Mouse (Mus musculus): ENCODE results near the gene Nectin2.

Gene Nectin2

GRCm38 (mm10) chr7:19685374-19685773, 64.9 kb downstream of the Nectin2 start:
- no peak for DNase-seq

DNA sequence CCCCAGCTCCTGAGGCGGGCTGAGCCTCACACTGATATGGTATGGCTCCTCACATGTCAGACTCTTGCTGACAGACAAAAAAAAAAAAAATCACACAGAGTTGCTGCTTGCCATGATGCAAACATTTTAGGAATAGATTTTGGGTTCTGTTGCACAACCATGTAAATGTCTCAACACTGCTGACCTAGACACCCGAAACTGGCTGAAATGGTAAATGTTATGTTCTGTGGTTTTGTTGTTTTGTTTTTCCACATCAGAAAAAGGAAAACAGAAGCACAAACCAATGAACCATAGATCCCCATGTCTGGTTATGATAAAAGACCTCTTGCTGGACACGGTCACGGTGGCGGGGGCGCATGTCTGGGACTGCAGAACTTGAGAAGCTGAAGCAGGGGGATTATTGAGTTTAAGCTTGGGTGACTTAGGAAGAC, 66.5 kb downstream of the Nectin2 start:
- DNase-seq: peak; percentile 61 to 62

DNA sequence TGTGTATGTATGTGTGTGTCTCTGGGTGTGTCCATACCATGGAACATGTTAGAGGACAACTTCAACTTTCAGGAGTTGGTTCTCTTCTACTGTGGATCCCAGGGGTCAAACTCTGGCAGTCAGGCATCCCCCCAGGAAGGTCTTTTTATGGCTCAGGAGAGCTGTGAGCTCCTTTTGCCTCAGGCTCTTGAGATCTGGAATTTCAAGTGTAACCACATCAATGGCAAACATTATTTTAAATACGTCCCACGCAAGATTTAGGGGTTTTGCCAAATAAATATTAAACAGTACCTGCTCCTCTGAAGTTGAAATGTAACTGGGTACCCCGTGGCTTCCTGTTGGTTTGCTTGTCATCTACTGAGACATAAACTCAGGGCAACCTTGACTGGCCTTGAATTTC, 67.3 kb downstream of the Nectin2 start:
- DNase-seq: no peak

DNA sequence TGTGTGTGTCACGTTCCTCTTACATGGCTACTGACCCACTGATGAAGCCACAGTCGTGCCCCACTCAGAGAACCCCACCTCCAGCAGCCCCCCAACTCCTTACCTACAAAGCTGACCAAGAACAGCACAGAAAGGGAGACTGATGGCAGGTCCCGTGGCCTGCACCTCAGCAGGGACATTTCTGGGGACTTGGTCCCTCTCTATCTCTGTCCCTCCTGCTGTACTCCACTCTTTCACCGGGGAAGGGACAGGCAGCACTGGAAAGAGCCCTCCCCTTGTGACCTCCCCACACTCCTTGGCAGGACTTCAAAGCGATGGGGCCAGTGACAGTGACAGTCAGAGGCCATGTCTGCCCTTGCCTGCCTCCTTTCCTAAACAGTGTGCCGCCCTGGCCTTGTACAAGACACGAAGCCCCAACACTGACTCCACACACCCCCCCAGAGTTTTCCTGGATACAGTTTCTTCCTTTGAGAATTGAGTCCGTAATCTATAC, 69.0 kb downstream of the Nectin2 start, which contains the start of the genes Gm44805 and Apoc4:
Gene Gm44805, minus strand, starts transcription at position 222 of the 493 bp plus-strand sequence.
Gene Apoc4, minus strand, starts transcription at position 278 of the 493 bp plus-strand sequence.
- DNase-seq: no peak

DNA sequence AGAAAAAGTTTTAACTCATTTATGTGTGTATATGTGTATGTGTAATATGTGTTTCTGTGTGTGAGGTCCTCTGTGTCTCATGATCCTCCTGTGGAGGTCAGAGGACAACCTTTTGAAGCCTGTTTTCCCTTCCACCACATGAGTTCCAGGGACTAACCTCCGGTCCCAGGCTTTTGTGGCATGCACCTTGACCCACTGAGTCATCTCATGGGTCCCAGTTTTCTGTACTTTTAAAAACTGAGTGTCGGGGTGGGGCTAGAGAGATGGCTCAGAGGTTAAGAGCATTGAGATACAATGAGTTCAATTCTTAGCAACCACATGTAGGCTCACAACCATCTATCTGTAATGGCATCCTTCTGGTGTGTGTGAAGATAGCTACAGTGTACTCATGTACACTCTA, 69.6 kb downstream of the Nectin2 start:
- DNase-seq: no peak

GRCm38 (mm10) chr7:19678901-19679300, 71.4 kb downstream of the Nectin2 start:
- DNase-seq: no peak

DNA sequence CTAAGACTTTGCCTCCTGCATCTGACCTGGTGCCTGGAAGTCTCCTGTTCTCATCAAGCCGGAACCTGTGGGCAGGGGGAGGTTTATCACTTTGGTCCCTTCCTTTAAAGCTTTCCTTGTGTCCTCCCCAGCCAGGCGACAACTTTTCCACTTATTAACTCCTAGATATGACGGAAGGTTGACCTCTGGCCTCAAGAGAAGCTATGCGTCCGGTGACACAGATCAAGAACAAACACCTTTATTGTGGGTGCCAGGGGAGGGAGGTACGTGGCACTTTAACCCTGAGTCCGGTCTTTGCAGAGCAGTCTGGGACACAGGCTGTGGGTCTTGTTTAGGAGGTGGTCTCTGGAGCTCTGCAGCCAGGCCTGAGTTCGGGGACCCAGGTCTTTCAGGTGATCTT, 72.4 kb downstream of the Nectin2 start, which contains the start of gene Apoc2:
Gene Apoc2, minus strand, starts transcription at position 70 of the 400 bp plus-strand sequence.
- DNase-seq: no peak

GRCm38 (mm10) chr7:19676662-19677061, 73.6 kb downstream of the Nectin2 start:
- no peak for DNase-seq

- DNase-seq: no peak
Observed at GRCm38 (mm10) chr7:19675824-19676223, 74.5 kb downstream of the Nectin2 start.

DNA sequence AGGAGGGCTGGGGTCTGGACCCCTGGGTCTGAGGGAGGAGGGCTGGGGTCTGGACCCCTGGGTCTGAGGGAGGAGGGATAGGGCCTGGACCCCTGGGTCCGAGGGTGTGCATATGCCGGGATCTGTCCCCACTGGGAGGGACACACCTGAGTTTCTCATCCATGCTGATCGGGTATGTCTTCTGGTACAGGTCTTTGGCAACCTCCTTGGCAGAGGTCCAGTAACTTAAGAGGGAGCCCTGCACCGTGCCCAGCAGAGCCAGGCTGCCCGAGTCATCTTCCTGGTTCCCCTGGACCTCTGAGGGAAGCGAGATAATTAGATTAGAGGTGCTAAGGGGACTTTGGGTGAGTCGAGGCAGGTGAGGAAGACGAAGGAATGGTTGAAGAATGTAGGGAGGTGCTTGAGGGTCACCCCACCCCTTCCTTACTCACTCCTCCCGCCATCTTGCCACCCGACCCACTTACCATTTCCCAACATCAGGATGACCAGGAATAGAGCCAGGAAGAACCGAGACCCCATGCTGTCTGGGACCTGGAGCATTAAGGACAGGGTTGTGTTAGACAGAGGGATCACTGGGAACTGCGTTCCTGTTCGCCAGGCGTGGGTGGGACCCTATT, 77.1 kb downstream of the Nectin2 start:
- no peak for DNase-seq

- no peak for DNase-seq
Observed at GRCm38 (mm10) chr7:19671511-19671910, 78.8 kb downstream of the Nectin2 start.

- DNase-seq: peak; percentile 94 to 95
Observed at GRCm38 (mm10) chr7:19668947-19669721, 81.1 kb downstream of the Nectin2 start.

- peak; percentile 43 to 45 for DNase-seq
Observed at GRCm38 (mm10) chr7:19667434-19667833, 82.8 kb downstream of the Nectin2 start.

DNA sequence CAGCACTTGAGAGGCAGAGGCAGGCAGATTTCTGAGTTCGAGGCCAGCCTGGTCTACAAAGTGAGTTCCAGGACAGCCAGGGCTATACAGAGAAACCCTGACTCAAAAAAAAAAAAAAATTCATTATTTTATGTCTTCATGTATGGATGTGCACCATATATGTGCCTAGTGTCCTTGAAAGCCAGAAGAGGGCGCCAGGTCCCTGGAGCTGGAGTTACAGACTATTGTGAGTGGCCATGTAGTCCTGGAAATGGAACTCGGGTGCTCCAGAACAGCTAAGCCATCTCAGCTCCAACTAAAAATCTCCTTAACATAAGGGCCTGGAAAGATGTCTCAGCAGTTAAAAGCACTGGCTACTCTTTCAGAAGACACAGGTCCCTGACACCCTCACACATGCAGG, 83.5 kb downstream of the Nectin2 start:
- peak; percentile 13 to 24 for DNase-seq
